Mouse (Mus musculus): ENCODE measurements at regions not wholly inside any gene's neighbourhood (a gene's known extent, or its start where the extent isn't known, plus 50 kb on each side); places are given as distances from the start of the nearest gene placed in this dataset.

- Histone ChIP-seq H3K9me3 (no peaks in the 10 kb centered on the region), H3K36me3 (no peaks in the 10 kb centered on the region), H3K4me2 (replicated peaks) (no peak overlapping the region), H3K27ac (replicated peaks) (no peak overlapping the region), H3K4me3 (no peak overlapping the region), H3K9ac (replicated peaks) (no peak overlapping the region), H3K27me3 (no peaks in the 10 kb centered on the region), H3K4me1 (peaks cover 6% of the 10 kb centered on the region)
- no peak for ATAC-seq (ENCODE audit: low FRiP score, low read depth)
- 93% methylated on average over 4 of the region's 4 CpGs for WGBS
These were observed 1284.6 kb upstream of the Cited2 start for GRCm38 (mm10) chr10:16438414-16438813.

- Histone ChIP-seq H3K27me3 (no peaks in the 10 kb centered on the region), H3K9me3 (no peaks in the 10 kb centered on the region), H3K9ac (replicated peaks) (no peak overlapping the region), H3K4me2 (replicated peaks) (no peak overlapping the region), H3K27ac (replicated peaks) (0 out of 2 replicates have a peak overlapping the region, but pooled peaks have one; percentile 30), H3K4me1 (peaks cover 6% of the 10 kb centered on the region), H3K4me3 (no peak overlapping the region), H3K36me3 (no peaks in the 10 kb centered on the region)
- peak; percentile 93 for ATAC-seq (ENCODE audit: low FRiP score, low read depth)
- 24% methylated on average over 3 of the region's 3 CpGs for WGBS
These were observed 1281.9 kb upstream of the Cited2 start for GRCm38 (mm10) chr10:16440932-16441640.

- Histone ChIP-seq H3K4me1 (peaks cover 6% of the 10 kb centered on the region), H3K36me3 (no peaks in the 10 kb centered on the region), H3K9ac (replicated peaks) (no peak overlapping the region), H3K27me3 (no peaks in the 10 kb centered on the region), H3K4me3 (no peak overlapping the region), H3K9me3 (no peaks in the 10 kb centered on the region), H3K27ac (replicated peaks) (peak overlapping the region; percentile 30; the same call in 1 of the 2 replicates), H3K4me2 (replicated peaks) (no peak overlapping the region)
- ATAC-seq (ENCODE audit: low FRiP score, low read depth) = peak; percentile 67
- WGBS = 42% methylated on average over 2 of the region's 2 CpGs
These were observed 1281.4 kb upstream of the Cited2 start for GRCm38 (mm10) chr10:16441661-16442072.

- Histone ChIP-seq H3K4me3 (no peak overlapping the region), H3K36me3 (no peaks in the 10 kb centered on the region), H3K9ac (replicated peaks) (no peak overlapping the region), H3K4me2 (replicated peaks) (no peak overlapping the region), H3K4me1 (peaks cover 6% of the 10 kb centered on the region), H3K27me3 (no peaks in the 10 kb centered on the region), H3K27ac (replicated peaks) (no peak overlapping the region), H3K9me3 (no peaks in the 10 kb centered on the region)
- ATAC-seq (ENCODE audit: low FRiP score, low read depth) = no peak
These were observed 1279.1 kb upstream of the Cited2 start for GRCm38 (mm10) chr10:16443901-16444300.

GRCm38 (mm10) chr10:16467935-16468334, 1255.1 kb upstream of the Cited2 start:
- Histone ChIP-seq H3K36me3 (no peaks in the 10 kb centered on the region), H3K9me3 (no peaks in the 10 kb centered on the region), H3K27me3 (no peaks in the 10 kb centered on the region), H3K4me1 (no peaks in the 10 kb centered on the region), H3K9ac (replicated peaks) (no peak overlapping the region), H3K27ac (replicated peaks) (no peak overlapping the region), H3K4me2 (replicated peaks) (no peak overlapping the region), H3K4me3 (no peak overlapping the region)
- 86% methylated on average over 3 of the region's 3 CpGs for WGBS
- ATAC-seq (ENCODE audit: low FRiP score, low read depth) = no peak

- Histone ChIP-seq H3K27me3 (no peaks in the 10 kb centered on the region), H3K4me3 (no peak overlapping the region), H3K36me3 (no peaks in the 10 kb centered on the region), H3K9ac (replicated peaks) (no peak overlapping the region), H3K9me3 (no peaks in the 10 kb centered on the region), H3K4me2 (replicated peaks) (no peak overlapping the region), H3K27ac (replicated peaks) (no peak overlapping the region), H3K4me1 (no peaks in the 10 kb centered on the region)
- 56% methylated on average over 1 of the region's 1 CpGs for WGBS
- ATAC-seq (ENCODE audit: low FRiP score, low read depth) = no peak
These were observed 1253.3 kb upstream of the Cited2 start for GRCm38 (mm10) chr10:16469711-16470110.

GRCm38 (mm10) chr10:16473952-16474521, 1249.0 kb upstream of the Cited2 start:
- H3K9ac ChIP-seq (replicated peaks) = no peak overlapping the region
- no peaks in the 10 kb centered on the region for H3K4me1 ChIP-seq
- H3K36me3 ChIP-seq = no peaks in the 10 kb centered on the region
- WGBS = 83% methylated on average over 1 of the region's 1 CpGs
- no peak overlapping the region for H3K4me2 ChIP-seq (replicated peaks)
- ATAC-seq (ENCODE audit: low FRiP score, low read depth) = no peak
- no peak overlapping the region for H3K27ac ChIP-seq (replicated peaks)
- H3K9me3 ChIP-seq = no peaks in the 10 kb centered on the region
- no peak overlapping the region for H3K4me3 ChIP-seq
- H3K27me3 ChIP-seq = no peaks in the 10 kb centered on the region

- no peak for ATAC-seq (ENCODE audit: low FRiP score, low read depth)
- 86% methylated on average over 1 of the region's 1 CpGs for WGBS
These were observed 1224.4 kb upstream of the Cited2 start for GRCm38 (mm10) chr10:16498580-16498979.

GRCm38 (mm10) chr10:16507681-16508080, 1215.3 kb upstream of the Cited2 start:
- Histone ChIP-seq H3K4me1 (no peaks in the 10 kb centered on the region), H3K27me3 (no peaks in the 10 kb centered on the region), H3K4me3 (no peak overlapping the region), H3K4me2 (replicated peaks) (no peak overlapping the region), H3K27ac (replicated peaks) (no peak overlapping the region), H3K9ac (replicated peaks) (no peak overlapping the region), H3K36me3 (no peaks in the 10 kb centered on the region), H3K9me3 (no peaks in the 10 kb centered on the region)
- 86% methylated on average over 2 of the region's 2 CpGs for WGBS
- ATAC-seq (ENCODE audit: low FRiP score, low read depth) = no peak

More at GRCm38 (mm10) chr10:16498580-16498979, 1224.4 kb upstream of the Cited2 start:
- no peaks in the 10 kb centered on the region for H3K36me3 ChIP-seq
- H3K4me2 ChIP-seq (replicated peaks) = no peak overlapping the region
- H3K27me3 ChIP-seq = no peaks in the 10 kb centered on the region
- H3K4me3 ChIP-seq = no peak overlapping the region
- no peaks in the 10 kb centered on the region for H3K4me1 ChIP-seq
- no peak overlapping the region for H3K9ac ChIP-seq (replicated peaks)
- H3K9me3 ChIP-seq = no peaks in the 10 kb centered on the region
- H3K27ac ChIP-seq (replicated peaks) = no peak overlapping the region

- H3K4me1 ChIP-seq = no peaks in the 10 kb centered on the region
- H3K27me3 ChIP-seq = no peaks in the 10 kb centered on the region
- no peak overlapping the region for H3K9ac ChIP-seq (replicated peaks)
- no peaks in the 10 kb centered on the region for H3K9me3 ChIP-seq
- ATAC-seq (ENCODE audit: low FRiP score, low read depth) = no peak
- WGBS = 86% methylated on average over 6 of the region's 6 CpGs
- no peak overlapping the region for H3K4me2 ChIP-seq (replicated peaks)
- H3K27ac ChIP-seq (replicated peaks) = no peak overlapping the region
- no peaks in the 10 kb centered on the region for H3K36me3 ChIP-seq
- no peak overlapping the region for H3K4me3 ChIP-seq
These were observed 1214.9 kb upstream of the Cited2 start for GRCm38 (mm10) chr10:16508161-16508560.

GRCm38 (mm10) chr10:16514656-16515055, 1208.4 kb upstream of the Cited2 start:
- H3K4me1 ChIP-seq = no peaks in the 10 kb centered on the region

GRCm38 (mm10) chr10:16521895-16522294, 1201.1 kb upstream of the Cited2 start:
- Histone ChIP-seq H3K36me3 (no peaks in the 10 kb centered on the region), H3K4me2 (replicated peaks) (no peak overlapping the region), H3K4me1 (no peaks in the 10 kb centered on the region), H3K9ac (replicated peaks) (no peak overlapping the region), H3K9me3 (no peaks in the 10 kb centered on the region), H3K27ac (replicated peaks) (no peak overlapping the region), H3K4me3 (no peak overlapping the region), H3K27me3 (no peaks in the 10 kb centered on the region)
- no peak for ATAC-seq (ENCODE audit: low FRiP score, low read depth)

More at GRCm38 (mm10) chr10:16514656-16515055, 1208.4 kb upstream of the Cited2 start:
- no peak overlapping the region for H3K9ac ChIP-seq (replicated peaks)
- WGBS = 71% methylated on average over 2 of the region's 2 CpGs
- no peaks in the 10 kb centered on the region for H3K27me3 ChIP-seq
- H3K9me3 ChIP-seq = no peaks in the 10 kb centered on the region
- no peak overlapping the region for H3K4me3 ChIP-seq
- no peak overlapping the region for H3K27ac ChIP-seq (replicated peaks)
- ATAC-seq (ENCODE audit: low FRiP score, low read depth) = no peak
- no peaks in the 10 kb centered on the region for H3K36me3 ChIP-seq
- H3K4me2 ChIP-seq (replicated peaks) = no peak overlapping the region
